Mouse (Mus musculus) left cerebral cortex, postnatal 36 days (tissue): ENCODE measurements at regions not wholly inside any gene's neighbourhood (a gene's known extent, or its start where the extent isn't known, plus 50 kb on each side); places are given as distances from the start of the nearest gene placed in this dataset.
"Not testable (repeated sequence)": the region's sequence is repeated elsewhere in the genome, so short reads cannot be mapped to it uniquely, and the experiment has no call there.

Experiments
- DNase-seq, 2 experiments: peaks; one replicate each; pipeline ENCODE4 v3.0.0; 2021 to 2022; ENCODE audit warnings: low spot score in 2 of 2, mixed read lengths in 1 of 2
- intact Hi-C: fragments of 180-260 bp; cut with DNase I; formaldehyde crosslinking; loops from one replicate; pipeline ENCODE4 v1.15.1; 2025

GRCm38 (mm10) chr2:109402556-109402955 is 122.0 kb upstream of the Mettl15 start:
- intact Hi-C loops: no loop called here
- no peak for DNase-seq

GRCm38 (mm10) chr2:109404262-109404661 is 123.7 kb upstream of the Mettl15 start:
- intact Hi-C loops: no loop called here
- DNase-seq: no peak

DNA sequence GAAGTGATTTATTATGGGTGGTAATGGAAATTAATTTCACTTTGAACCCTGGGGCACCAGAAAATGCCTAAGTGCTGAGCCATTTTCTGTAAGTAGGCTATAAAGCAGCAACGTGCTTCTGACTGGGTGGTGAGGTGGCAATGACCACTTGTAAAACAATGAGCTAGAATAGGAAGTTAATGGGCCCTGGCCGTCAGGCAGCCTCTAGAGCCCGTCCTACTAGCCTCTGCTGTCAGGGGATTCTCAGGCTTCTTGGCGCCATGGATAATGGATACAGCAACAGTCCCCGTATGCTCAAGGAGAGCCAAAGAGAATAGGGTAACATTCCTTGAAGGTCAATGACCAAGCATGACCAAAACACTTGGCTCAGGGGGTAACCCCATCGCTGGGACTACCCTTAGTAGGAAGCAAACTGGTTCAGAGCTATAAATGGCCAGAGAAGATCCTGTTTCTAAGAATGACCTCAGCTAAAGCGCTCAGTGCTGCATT is 126.1 kb upstream of the Mettl15 start:
- intact Hi-C loops: no loop called here
- no peak for DNase-seq

- intact Hi-C loops: no loop called here
- no peak for DNase-seq
Observed at GRCm38 (mm10) chr2:109420098-109420497, 139.6 kb upstream of the Mettl15 start.

DNA sequence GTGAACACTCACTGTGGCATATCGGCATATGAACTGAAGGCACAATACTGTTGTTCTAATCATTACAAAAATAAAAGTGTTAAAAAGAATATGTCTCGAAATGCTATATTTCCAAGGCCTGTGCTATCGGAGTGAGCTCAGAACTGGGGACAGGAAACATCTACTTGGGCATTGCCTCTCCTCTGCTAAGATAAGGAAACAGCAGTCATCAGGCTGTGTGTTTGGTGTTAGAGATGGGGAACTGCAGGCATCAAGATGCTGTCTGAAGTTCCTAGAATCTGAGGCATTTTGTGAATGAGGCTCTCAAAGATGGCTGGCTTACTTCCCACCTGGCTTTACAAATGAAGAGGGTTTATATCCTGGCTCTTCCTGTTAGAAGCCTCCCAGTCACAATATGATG is 150.6 kb upstream of the Mettl15 start:
- intact Hi-C loops: no loop called here
- no peak for DNase-seq

GRCm38 (mm10) chr2:109442551-109443120 is 162.1 kb upstream of the Mettl15 start:
- intact Hi-C loops: no loop called here

DNA sequence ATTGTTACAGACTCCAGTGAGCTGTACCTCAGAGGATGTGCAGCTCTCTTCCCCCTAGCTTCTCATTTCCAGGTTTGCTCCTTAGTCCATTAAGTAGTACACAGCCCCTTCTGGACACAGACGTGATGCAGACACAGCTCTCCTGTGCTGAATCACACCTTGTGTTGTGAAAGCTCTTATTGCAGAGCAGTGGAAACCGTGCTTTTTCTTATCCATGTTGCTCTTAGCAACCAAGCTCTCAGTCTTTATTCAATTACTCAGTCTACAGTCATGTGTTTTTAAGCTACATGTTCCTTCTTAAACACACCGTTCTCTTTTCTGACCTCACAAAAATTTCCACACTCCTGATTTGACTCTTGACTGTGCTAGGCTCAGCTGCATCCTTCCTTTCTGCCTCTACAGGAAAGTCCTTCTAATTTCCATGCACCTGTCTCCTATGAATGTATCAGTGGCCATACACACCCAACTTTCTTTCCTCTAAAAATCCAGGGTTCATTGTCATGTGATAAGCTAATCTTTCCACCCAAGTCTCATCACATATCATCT is 163.0 kb upstream of the Mettl15 start:
- no peak for DNase-seq
- intact Hi-C loops: no loop called here

More at GRCm38 (mm10) chr2:109442551-109443120, 162.1 kb upstream of the Mettl15 start:
- no peak for DNase-seq

- intact Hi-C loops, DNase-seq: not testable (repeated sequence)
Observed at GRCm38 (mm10) chr2:109462246-109462645, 181.7 kb upstream of the Mettl15 start.

DNA sequence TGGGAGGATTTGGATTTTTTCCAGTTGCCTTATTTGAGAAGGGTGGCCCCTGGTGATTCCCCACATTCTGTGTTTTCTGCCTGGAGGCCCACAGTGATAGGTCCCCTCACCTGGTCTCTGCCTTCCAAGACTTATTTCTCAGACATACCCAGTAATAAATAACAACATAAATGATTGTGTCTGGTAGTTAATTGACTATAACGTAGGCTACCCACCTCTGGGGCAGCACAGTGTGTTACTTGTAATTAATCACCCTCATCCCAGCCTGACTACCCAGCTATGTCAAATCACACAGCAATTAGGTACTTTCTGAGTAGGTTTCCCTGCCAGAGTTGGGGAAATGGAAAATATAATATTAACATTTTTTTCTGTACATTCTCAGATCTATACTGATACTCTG is 190.2 kb upstream of the Bdnf start:
- DNase-seq: no peak
- intact Hi-C loops: no loop called here

DNA sequence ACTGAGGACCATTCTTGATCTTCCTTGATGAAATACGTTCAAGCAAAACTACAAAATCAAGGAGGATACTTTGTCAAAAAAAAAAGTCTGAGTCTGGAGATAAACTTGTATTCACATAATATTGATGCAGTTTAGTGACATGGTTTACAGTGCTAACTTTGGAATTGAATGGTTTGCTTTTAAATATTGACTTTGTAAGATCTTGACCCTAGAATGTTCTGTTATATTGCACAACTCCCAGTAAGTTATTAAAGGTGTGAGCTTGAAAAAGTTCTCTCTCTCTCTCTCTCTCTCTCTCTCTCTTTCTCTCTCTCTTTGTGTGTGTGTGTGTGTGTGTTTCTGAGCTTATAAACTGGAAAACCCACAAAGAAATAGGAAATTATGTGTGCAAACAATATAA is 186.9 kb upstream of the Bdnf start:
- intact Hi-C loops: no loop called here
- DNase-seq: no peak

DNA sequence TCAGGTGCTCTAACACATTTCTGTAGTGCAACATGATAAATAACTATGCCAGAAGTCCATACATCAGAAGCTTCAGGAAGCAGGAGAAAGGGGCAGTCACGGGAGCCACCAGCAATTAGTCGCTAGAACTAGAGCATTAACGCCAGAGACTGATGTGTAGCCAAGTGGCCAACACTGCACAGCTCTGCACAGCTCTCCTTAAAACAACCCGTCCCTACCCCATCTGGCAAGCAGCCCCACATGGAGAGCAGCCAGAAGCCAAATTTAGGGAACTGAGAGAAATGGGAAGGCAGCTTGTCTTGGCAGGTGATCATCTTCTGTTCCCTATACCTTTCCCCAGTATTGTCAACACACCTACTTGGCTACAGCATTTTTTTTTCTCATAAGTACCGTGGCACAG is 172.3 kb upstream of the Bdnf start:
- peak; percentile 14 to 19 for DNase-seq
- intact Hi-C loops: no loop called here

DNA sequence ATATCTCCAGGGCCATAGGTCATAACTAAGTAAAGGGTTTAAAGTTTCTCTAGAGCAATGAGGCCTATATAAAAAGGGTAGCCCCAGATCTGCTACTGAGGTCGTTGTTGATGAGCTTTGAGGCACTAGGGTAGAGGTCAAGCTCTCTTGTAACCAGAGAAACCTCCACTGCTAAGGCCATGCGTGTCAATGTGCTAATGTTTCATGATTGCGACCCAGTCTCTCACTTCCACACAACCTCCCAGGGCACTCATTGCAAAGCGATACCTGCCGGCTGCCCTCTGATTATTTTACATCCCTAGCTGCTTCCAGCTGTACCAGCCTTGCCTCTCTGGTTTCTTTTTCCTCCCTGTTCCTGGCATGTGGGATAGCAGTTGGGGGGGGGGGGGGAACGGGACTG is 169.6 kb upstream of the Bdnf start:
- intact Hi-C loops: no loop called here

GRCm38 (mm10) chr2:109510070-109510979 is 164.2 kb upstream of the Bdnf start:
- intact Hi-C loops: no loop called here
- DNase-seq: no peak

More for the DNA sequence above, 169.6 kb upstream of the Bdnf start:
- DNase-seq: no peak

DNA sequence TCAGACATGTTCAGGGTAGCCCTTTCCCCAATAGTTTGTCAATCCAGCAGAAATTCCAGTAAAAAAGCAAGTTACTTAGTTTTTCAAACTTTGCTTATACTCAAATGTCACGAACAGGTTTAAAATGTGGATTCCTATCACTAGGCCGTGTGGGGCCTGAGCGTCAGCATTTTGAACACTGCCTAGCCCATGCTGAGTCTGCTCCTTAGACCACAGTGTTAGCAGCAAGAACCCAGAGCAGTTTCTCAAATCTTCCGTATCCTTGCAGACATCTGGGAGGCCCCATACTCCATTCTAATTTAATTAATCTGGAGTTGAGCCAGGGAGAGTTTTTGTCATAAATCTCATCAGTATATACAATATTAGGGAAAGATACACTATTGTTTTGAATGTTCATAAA is 163.4 kb upstream of the Bdnf start:
- no peak for DNase-seq
- intact Hi-C loops: no loop called here

DNA sequence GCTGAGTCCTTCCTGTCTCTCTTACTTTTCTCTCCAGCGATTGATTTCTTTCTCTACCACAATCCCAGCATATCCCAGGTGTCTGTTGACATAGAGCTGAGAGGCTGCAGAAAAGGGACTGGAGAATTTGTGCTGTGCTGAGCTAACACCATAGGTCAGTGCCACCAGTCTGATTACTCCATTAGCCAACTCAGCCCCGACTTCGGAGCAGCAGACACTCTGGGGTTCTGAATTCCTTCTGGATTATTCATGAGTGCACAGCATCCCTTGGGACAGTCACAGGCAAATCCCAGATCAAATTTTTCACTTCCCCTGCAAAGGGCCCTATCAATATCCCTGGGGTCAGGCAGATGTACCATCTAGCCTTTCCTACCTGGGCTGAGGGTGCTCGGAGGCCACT is 155.2 kb upstream of the Bdnf start:
- intact Hi-C loops: no loop called here
- DNase-seq: no peak

GRCm38 (mm10) chr2:109520471-109520870 is 154.0 kb upstream of the Bdnf start:
- intact Hi-C loops: no loop called here
- DNase-seq: no peak

DNA sequence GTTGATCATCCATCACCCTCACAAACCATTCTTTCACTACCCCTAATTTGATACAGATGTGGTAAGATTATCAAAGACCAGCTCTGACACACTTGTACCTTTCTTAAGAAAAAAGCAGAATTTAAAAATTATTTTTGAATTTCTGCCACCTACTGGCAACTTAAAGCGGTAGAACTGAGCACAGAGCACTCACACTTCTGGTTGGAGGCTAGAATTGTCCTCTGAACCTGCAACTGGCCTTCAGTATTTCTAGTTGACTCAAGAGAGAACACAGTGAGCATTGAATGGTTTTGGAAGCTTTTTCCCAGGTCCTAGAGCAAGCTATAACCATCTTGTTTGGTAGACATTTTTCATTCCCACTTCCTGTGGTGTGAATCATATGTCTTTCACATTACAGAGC is 135.0 kb upstream of the Bdnf start:
- DNase-seq: no peak
- intact Hi-C loops: no loop called here

- intact Hi-C loops: no loop called here
- DNase-seq: no peak
Observed at GRCm38 (mm10) chr2:109546486-109547115, 127.9 kb upstream of the Bdnf start.

GRCm38 (mm10) chr2:109554644-109555043 is 119.9 kb upstream of the Bdnf start:
- no peak for DNase-seq
- intact Hi-C loops: no loop called here
